Mouse (Mus musculus) gastrocnemius, adult 2 months (tissue): ENCODE results near the gene A930017K11Rik. TPM values are rescaled to one million over a fixed set of nuclear protein-coding genes. Genes with fewer than 3 reads are reported as not detected.

Experiments used
- DNase-seq: peaks from one replicate; pipeline ENCODE4 v3.0.0; 2022
- H3K27ac ChIP-seq: fragments of 200-600 bp; 2 replicates; pipeline ENCODE4 v1.8.1; 2022; ENCODE audit warnings: mild to moderate bottlenecking
- H3K4me3 ChIP-seq: fragments of 200-600 bp; 2 replicates; pipeline ENCODE4 v1.8.1; 2022; ENCODE audit warnings: mild to moderate bottlenecking, moderate library complexity
- CTCF ChIP-seq: fragments of 200-600 bp; IDR thresholded peaks from 2 replicates; pipeline ENCODE4 v1.8.1; 2022; ENCODE audit warnings: antibody characterized with exemption, mild to moderate bottlenecking, moderate library complexity
- intact Hi-C: fragments of 180-260 bp; cut with DNase I; formaldehyde crosslinking; loops from one replicate; pipeline ENCODE4 v1.15.1; 2025
- total RNA-seq, 2 experiments: library from RNA; stranded (reverse); gene quantifications; 2 replicates each; pipeline ENCODE4 v1.2.3; 2021

A930017K11Rik gene
- total RNA-seq, 2 experiments from 2014 or later = not detected

GRCm38 (mm10) chr17:25956631-25957030 lies 4.3 kb upstream of the A930017K11Rik start:
- no peak for TF ChIP-seq CTCF
- H3K27ac ChIP-seq = no peak overlapping the region

GRCm38 (mm10) chr17:25956201-25956600 lies 3.8 kb upstream of the A930017K11Rik start:
- TF ChIP-seq CTCF = no peak
- no peak overlapping the region for H3K27ac ChIP-seq
- H3K4me3 ChIP-seq = no peak overlapping the region
- intact Hi-C loops = no loop called here
- DNase-seq = no peak

More at GRCm38 (mm10) chr17:25956631-25957030, 4.3 kb upstream of the A930017K11Rik start:
- DNase-seq = no peak
- intact Hi-C loops = no loop called here
- H3K4me3 ChIP-seq = no peak overlapping the region

DNA sequence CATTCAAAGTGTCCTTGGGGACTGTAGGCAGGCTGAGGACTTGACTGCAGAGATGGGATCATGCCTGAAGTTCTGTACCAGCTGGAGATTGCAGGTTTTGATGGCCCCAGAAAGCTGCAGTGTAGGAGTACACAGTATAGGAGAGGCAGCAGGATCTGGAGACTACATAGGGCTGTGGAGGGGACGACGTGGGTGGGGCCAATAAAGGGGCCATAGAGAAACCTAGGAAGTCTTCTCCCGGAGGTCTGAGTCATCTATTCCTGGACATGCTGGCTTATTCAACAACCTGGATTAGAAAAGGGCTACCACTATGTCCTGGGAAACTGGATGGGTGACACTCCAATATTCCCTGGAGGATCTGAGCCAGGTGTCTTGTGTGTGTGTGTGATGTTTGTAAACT lies 3.4 kb upstream of the A930017K11Rik start:
- Histone ChIP-seq H3K27ac (no peak overlapping the region), H3K4me3 (no peak overlapping the region)
- no peak for TF ChIP-seq CTCF
- DNase-seq = no peak
- intact Hi-C loops = no loop called here

- no peak overlapping the region for H3K4me3 ChIP-seq
- no peak for DNase-seq
- no peak for TF ChIP-seq CTCF
- intact Hi-C loops = no loop called here
- H3K27ac ChIP-seq = no peak overlapping the region
These were observed 2.3 kb upstream of the A930017K11Rik start for GRCm38 (mm10) chr17:25954671-25955070.

GRCm38 (mm10) chr17:25953161-25953560 lies 796 bp upstream of the A930017K11Rik start:
- no peak overlapping the region for H3K27ac ChIP-seq

GRCm38 (mm10) chr17:25951225-25951802 lies 1.1 kb downstream of the A930017K11Rik start:
- TF ChIP-seq CTCF = no peak
- peak; percentile 34 for DNase-seq
- intact Hi-C loops = no loop called here
- Histone ChIP-seq H3K27ac (no peak overlapping the region), H3K4me3 (peak overlapping the region; percentile 65)

More at GRCm38 (mm10) chr17:25953161-25953560, 796 bp upstream of the A930017K11Rik start:
- DNase-seq = no peak
- intact Hi-C loops = no loop called here
- no peak overlapping the region for H3K4me3 ChIP-seq
- no peak for TF ChIP-seq CTCF

DNA sequence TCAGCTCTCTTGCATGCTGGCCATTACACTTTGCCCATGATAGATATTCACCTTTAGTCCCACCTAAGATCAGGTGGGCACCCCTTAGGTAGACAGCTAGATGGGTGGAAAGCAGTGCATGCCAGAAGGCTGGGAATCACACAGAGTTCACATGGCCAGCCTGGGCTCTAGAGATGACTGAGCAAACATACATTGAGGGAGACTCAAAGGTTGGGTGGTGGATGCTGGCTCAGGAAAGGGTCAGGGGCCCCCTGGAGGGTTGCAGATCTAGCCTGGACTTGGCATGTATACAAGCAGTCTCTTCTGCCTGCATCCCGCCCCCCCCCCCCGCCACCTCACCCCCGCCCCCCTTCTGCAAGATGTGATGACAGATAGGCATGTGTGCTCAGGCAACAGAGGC lies 1.7 kb downstream of the A930017K11Rik start:
- Histone ChIP-seq H3K27ac (no peak overlapping the region), H3K4me3 (no peak overlapping the region)
- intact Hi-C loops = no loop called here
- no peak for DNase-seq
- no peak for TF ChIP-seq CTCF

- intact Hi-C loops = no loop called here
- no peak overlapping the region for H3K4me3 ChIP-seq
- no peak overlapping the region for H3K27ac ChIP-seq
- DNase-seq = no peak
- TF ChIP-seq CTCF = no peak
These were observed 2.4 kb downstream of the A930017K11Rik start for GRCm38 (mm10) chr17:25949981-25950380.

- no peak for TF ChIP-seq CTCF
- DNase-seq = no peak
- H3K4me3 ChIP-seq = no peak overlapping the region
- intact Hi-C loops = no loop called here
- H3K27ac ChIP-seq = no peak overlapping the region
These were observed 4.3 kb downstream of the A930017K11Rik start for GRCm38 (mm10) chr17:25948051-25948450.

DNA sequence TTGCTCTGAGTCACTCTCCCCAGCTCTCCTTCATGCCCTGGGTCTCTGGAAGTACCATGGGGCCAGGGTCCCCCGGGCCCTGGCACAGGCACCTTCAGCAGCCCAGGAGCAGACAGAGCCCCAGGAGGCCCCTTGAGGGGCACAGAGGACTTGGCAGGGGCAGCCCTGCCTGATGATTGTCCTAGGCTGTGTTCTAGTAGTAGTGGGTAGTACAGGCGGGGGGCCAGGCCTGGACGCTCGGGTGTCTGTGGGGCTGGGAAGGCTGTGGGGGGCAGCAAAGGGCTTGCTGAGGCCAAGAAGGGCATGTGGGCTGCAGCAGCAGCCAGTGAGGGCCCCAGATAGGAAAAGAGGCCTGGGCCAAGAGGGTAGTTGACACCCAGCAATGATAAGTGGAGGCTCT lies 4.8 kb downstream of the A930017K11Rik start:
- no peak for DNase-seq
- TF ChIP-seq CTCF = no peak
- Histone ChIP-seq H3K27ac (no peak overlapping the region), H3K4me3 (no peak overlapping the region)
- intact Hi-C loops = no loop called here

- no peak for DNase-seq
- H3K27ac ChIP-seq = no peak overlapping the region
- intact Hi-C loops = no loop called here
- no peak overlapping the region for H3K4me3 ChIP-seq
- TF ChIP-seq CTCF = no peak
These were observed 5.5 kb downstream of the A930017K11Rik start for GRCm38 (mm10) chr17:25946891-25947290.

GRCm38 (mm10) chr17:25946349-25946748 lies 6.0 kb downstream of the A930017K11Rik start:
- no peak for DNase-seq
- no peak for TF ChIP-seq CTCF
- H3K4me3 ChIP-seq = no peak overlapping the region
- intact Hi-C loops = no loop called here
- H3K27ac ChIP-seq = no peak overlapping the region

GRCm38 (mm10) chr17:25945517-25946155 lies 6.7 kb downstream of the A930017K11Rik start:
- DNase-seq = peak; percentile 72
- Histone ChIP-seq H3K4me3 (no peak overlapping the region), H3K27ac (peak overlapping the region; percentile 57)
- no peak for TF ChIP-seq CTCF
- intact Hi-C loops = no loop called here
